Mouse (Mus musculus): Measurements from ENCODE around the gene 4932438A13Rik. TPM values are rescaled to one million over a fixed set of nuclear protein-coding genes. Genes with fewer than 3 reads are reported as not detected.

4932438A13Rik gene
- polyA plus RNA-seq, 1 experiment from 2014 or later, result 92.5 TPM

GRCm38 (mm10) chr3:37063406-37063805 is 200.5 kb downstream of the 4932438A13Rik start, which contains the start of gene Adad1:
Gene Adad1 (plus strand): TSS chr3:37063527.
- peak; percentile 28; the same call in 1 of the 2 replicates for ATAC-seq
- Histone ChIP-seq H3K27ac (ENCODE audit: low read length) (no peak within 1 kb of the TSS), H3K9ac (replicated peaks; ENCODE audit: low read depth, low read length) (no peak within 1 kb of the TSS), H3K4me3 (replicated peaks; ENCODE audit: low read length) (peak within 1 kb of the TSS; percentile 21; the same call in 1 of the 2 replicates), H3K4me1 (replicated peaks; ENCODE audit: control insufficient read depth, insufficient read depth, low read length) (no peaks in the 10 kb centered on the region), H3K27me3 (replicated peaks; ENCODE audit: control insufficient read depth, insufficient read depth, low read length) (no peaks in the 10 kb centered on the region), H3K4me2 (ENCODE audit: low read length) (peak within 1 kb of the TSS; percentile 24), H3K36me3 (ENCODE audit: control insufficient read depth, insufficient read depth) (no peaks in the 10 kb centered on the region), H3K9me3 (ENCODE audit: control insufficient read depth, low read length) (peaks cover 13% of the 10 kb centered on the region)
- 55% methylated on average over 39 of the region's 39 CpGs for WGBS

GRCm38 (mm10) chr3:37073211-37073610 is 210.3 kb downstream of the 4932438A13Rik start:
- Histone ChIP-seq H3K4me2 (ENCODE audit: low read length) (no peak overlapping the region), H3K4me1 (replicated peaks; ENCODE audit: control insufficient read depth, insufficient read depth, low read length) (no peaks in the 10 kb centered on the region), H3K27me3 (replicated peaks; ENCODE audit: control insufficient read depth, insufficient read depth, low read length) (no peaks in the 10 kb centered on the region), H3K27ac (ENCODE audit: low read length) (no peak overlapping the region), H3K4me3 (replicated peaks; ENCODE audit: low read length) (no peak overlapping the region), H3K9me3 (ENCODE audit: control insufficient read depth, low read length) (0 out of 2 replicates have a peak, but pooled peaks cover 3% of the 10 kb centered on the region), H3K36me3 (ENCODE audit: control insufficient read depth, insufficient read depth) (no peaks in the 10 kb centered on the region), H3K9ac (replicated peaks; ENCODE audit: low read depth, low read length) (no peak overlapping the region)
- ATAC-seq, result no peak

- Histone ChIP-seq H3K9ac (replicated peaks; ENCODE audit: low read depth, low read length) (no peak overlapping the region), H3K36me3 (ENCODE audit: control insufficient read depth, insufficient read depth) (no peaks in the 10 kb centered on the region), H3K4me2 (ENCODE audit: low read length) (no peak overlapping the region), H3K4me1 (replicated peaks; ENCODE audit: control insufficient read depth, insufficient read depth, low read length) (no peaks in the 10 kb centered on the region), H3K4me3 (replicated peaks; ENCODE audit: low read length) (no peak overlapping the region), H3K27ac (ENCODE audit: low read length) (no peak overlapping the region), H3K27me3 (replicated peaks; ENCODE audit: control insufficient read depth, insufficient read depth, low read length) (no peaks in the 10 kb centered on the region), H3K9me3 (ENCODE audit: control insufficient read depth, low read length) (no peaks in the 10 kb centered on the region)
- WGBS, result 78% methylated on average over 4 of the region's 4 CpGs
- ATAC-seq, result no peak
These were observed 222.0 kb downstream of the 4932438A13Rik start for GRCm38 (mm10) chr3:37084860-37085259.

- peak; percentile 90 for ATAC-seq
- no peak overlapping the region for H3K27ac ChIP-seq (ENCODE audit: low read length)
- H3K27me3 ChIP-seq (replicated peaks; ENCODE audit: control insufficient read depth, insufficient read depth, low read length), result no peaks in the 10 kb centered on the region
- H3K9me3 ChIP-seq (ENCODE audit: control insufficient read depth, low read length), result no peaks in the 10 kb centered on the region
- H3K36me3 ChIP-seq (ENCODE audit: control insufficient read depth, insufficient read depth), result no peaks in the 10 kb centered on the region
- H3K4me3 ChIP-seq (replicated peaks; ENCODE audit: low read length), result no peak overlapping the region
- no peak overlapping the region for H3K9ac ChIP-seq (replicated peaks; ENCODE audit: low read depth, low read length)
- H3K4me1 ChIP-seq (replicated peaks; ENCODE audit: control insufficient read depth, insufficient read depth, low read length), result no peaks in the 10 kb centered on the region
- H3K4me2 ChIP-seq (ENCODE audit: low read length), result no peak overlapping the region
These were observed 227.8 kb downstream of the 4932438A13Rik start for GRCm38 (mm10) chr3:37090721-37091120.

Other genes starting within 250 kb of the 4932438A13Rik start
- 21.3 and 21.8 TPM in 2 replicates for gene Bbs7, start 249.6 kb upstream of the 4932438A13Rik start, polyA plus RNA-seq (2015; fragmentation: Nextera tagmentation; extraction: Ambion mirVana)
- 2.9 and 3.6 TPM in 2 replicates for gene Trpc3, start 172.9 kb upstream of the 4932438A13Rik start, polyA plus RNA-seq (2015; fragmentation: Nextera tagmentation; extraction: Ambion mirVana)
- gene Adad1, start 200.4 kb downstream of the 4932438A13Rik start, polyA plus RNA-seq (2015; fragmentation: Nextera tagmentation; extraction: Ambion mirVana), result 0.47 TPM in 1 of 2 replicates, not detected in the other

All from forebrain, embryonic 16.5 days (tissue).